Mouse (Mus musculus): ENCODE measurements at regions not wholly inside any gene's neighbourhood (a gene's known extent, or its start where the extent isn't known, plus 50 kb on each side); places are given as distances from the start of the nearest gene placed in this dataset.
"Not testable (repeated sequence)": the region's sequence is repeated elsewhere in the genome, so short reads cannot be mapped to it uniquely, and the experiment has no call there.

GRCm38 (mm10) chr1:23316288-23316687 is 81.3 kb downstream of the Ogfrl1 start:
- not testable (repeated sequence) for H3K4me2 ChIP-seq (replicated peaks; ENCODE audit: low read depth, low read length); H3K9me3 ChIP-seq (ENCODE audit: control insufficient read depth, low read depth, low read length); H3K9ac ChIP-seq (replicated peaks; ENCODE audit: low read depth, low read length); H3K27ac ChIP-seq (ENCODE audit: low read length); ATAC-seq (ENCODE audit: insufficient number of reproducible peaks, insufficient read depth, low FRiP score, low read depth); H3K27me3 ChIP-seq (ENCODE audit: control insufficient read depth, insufficient read depth, low read length); H3K36me3 ChIP-seq (ENCODE audit: control insufficient read depth, insufficient read depth, low read length); H3K4me1 ChIP-seq (ENCODE audit: control insufficient read depth, insufficient read depth, low read length); H3K4me3 ChIP-seq (ENCODE audit: low read depth, low read length)
- 91% methylated on average over 2 of the region's 2 CpGs for WGBS

- not testable (repeated sequence) for H3K27me3 ChIP-seq (ENCODE audit: control insufficient read depth, insufficient read depth, low read length); H3K9ac ChIP-seq (replicated peaks; ENCODE audit: low read depth, low read length); H3K27ac ChIP-seq (ENCODE audit: low read length); H3K4me3 ChIP-seq (ENCODE audit: low read depth, low read length); H3K9me3 ChIP-seq (ENCODE audit: control insufficient read depth, low read depth, low read length); H3K4me2 ChIP-seq (replicated peaks; ENCODE audit: low read depth, low read length); H3K36me3 ChIP-seq (ENCODE audit: control insufficient read depth, insufficient read depth, low read length); ATAC-seq (ENCODE audit: insufficient number of reproducible peaks, insufficient read depth, low FRiP score, low read depth); H3K4me1 ChIP-seq (ENCODE audit: control insufficient read depth, insufficient read depth, low read length)
- WGBS: 78% methylated on average over 2 of the region's 2 CpGs
Observed at GRCm38 (mm10) chr1:23314863-23315262, 82.7 kb downstream of the Ogfrl1 start.

GRCm38 (mm10) chr1:23292718-23293117 is 104.9 kb downstream of the Ogfrl1 start:
- no peaks in the 10 kb centered on the region for H3K9me3 ChIP-seq (ENCODE audit: control insufficient read depth, low read depth, low read length)
- H3K36me3 ChIP-seq (ENCODE audit: control insufficient read depth, insufficient read depth, low read length): no peaks in the 10 kb centered on the region
- H3K27me3 ChIP-seq (ENCODE audit: control insufficient read depth, insufficient read depth, low read length): no peaks in the 10 kb centered on the region
- H3K4me3 ChIP-seq (ENCODE audit: low read depth, low read length): no peak overlapping the region
- no peak overlapping the region for H3K9ac ChIP-seq (replicated peaks; ENCODE audit: low read depth, low read length)
- WGBS: 91% methylated on average over 1 of the region's 1 CpGs
- H3K4me1 ChIP-seq (ENCODE audit: control insufficient read depth, insufficient read depth, low read length): no peaks in the 10 kb centered on the region
- H3K4me2 ChIP-seq (replicated peaks; ENCODE audit: low read depth, low read length): no peak overlapping the region
- no peak for ATAC-seq (ENCODE audit: insufficient number of reproducible peaks, insufficient read depth, low FRiP score, low read depth)
- H3K27ac ChIP-seq (ENCODE audit: low read length): no peak overlapping the region

GRCm38 (mm10) chr1:23286741-23287140 is 110.8 kb downstream of the Ogfrl1 start:
- H3K4me3 ChIP-seq (ENCODE audit: low read depth, low read length): no peak overlapping the region
- no peak overlapping the region for H3K9ac ChIP-seq (replicated peaks; ENCODE audit: low read depth, low read length)
- no peaks in the 10 kb centered on the region for H3K4me1 ChIP-seq (ENCODE audit: control insufficient read depth, insufficient read depth, low read length)
- H3K9me3 ChIP-seq (ENCODE audit: control insufficient read depth, low read depth, low read length): no peaks in the 10 kb centered on the region
- no peaks in the 10 kb centered on the region for H3K36me3 ChIP-seq (ENCODE audit: control insufficient read depth, insufficient read depth, low read length)
- H3K4me2 ChIP-seq (replicated peaks; ENCODE audit: low read depth, low read length): no peak overlapping the region
- H3K27me3 ChIP-seq (ENCODE audit: control insufficient read depth, insufficient read depth, low read length): no peaks in the 10 kb centered on the region
- WGBS: 26% methylated on average over 4 of the region's 4 CpGs
- H3K27ac ChIP-seq (ENCODE audit: low read length): no peak overlapping the region
- ATAC-seq (ENCODE audit: insufficient number of reproducible peaks, insufficient read depth, low FRiP score, low read depth): peak; percentile 79; the same call in 1 of the 2 replicates

- no peak overlapping the region for H3K4me2 ChIP-seq (replicated peaks; ENCODE audit: low read depth, low read length)
- no peaks in the 10 kb centered on the region for H3K27me3 ChIP-seq (ENCODE audit: control insufficient read depth, insufficient read depth, low read length)
- no peaks in the 10 kb centered on the region for H3K4me1 ChIP-seq (ENCODE audit: control insufficient read depth, insufficient read depth, low read length)
- H3K27ac ChIP-seq (ENCODE audit: low read length): no peak overlapping the region
- H3K36me3 ChIP-seq (ENCODE audit: control insufficient read depth, insufficient read depth, low read length): no peaks in the 10 kb centered on the region
- no peaks in the 10 kb centered on the region for H3K9me3 ChIP-seq (ENCODE audit: control insufficient read depth, low read depth, low read length)
- H3K4me3 ChIP-seq (ENCODE audit: low read depth, low read length): no peak overlapping the region
- ATAC-seq (ENCODE audit: insufficient number of reproducible peaks, insufficient read depth, low FRiP score, low read depth): no peak
- 90% methylated on average over 4 of the region's 4 CpGs for WGBS
- no peak overlapping the region for H3K9ac ChIP-seq (replicated peaks; ENCODE audit: low read depth, low read length)
Observed at GRCm38 (mm10) chr1:23282870-23283219, 114.7 kb downstream of the Ogfrl1 start.

GRCm38 (mm10) chr1:23282215-23282869 is 115.2 kb downstream of the Ogfrl1 start:
- Histone ChIP-seq H3K9me3 (ENCODE audit: control insufficient read depth, low read depth, low read length) (no peaks in the 10 kb centered on the region), H3K27ac (ENCODE audit: low read length) (no peak overlapping the region), H3K4me1 (ENCODE audit: control insufficient read depth, insufficient read depth, low read length) (no peaks in the 10 kb centered on the region), H3K4me3 (ENCODE audit: low read depth, low read length) (no peak overlapping the region), H3K4me2 (replicated peaks; ENCODE audit: low read depth, low read length) (no peak overlapping the region), H3K36me3 (ENCODE audit: control insufficient read depth, insufficient read depth, low read length) (no peaks in the 10 kb centered on the region), H3K27me3 (ENCODE audit: control insufficient read depth, insufficient read depth, low read length) (no peaks in the 10 kb centered on the region), H3K9ac (replicated peaks; ENCODE audit: low read depth, low read length) (no peak overlapping the region)
- ATAC-seq (ENCODE audit: insufficient number of reproducible peaks, insufficient read depth, low FRiP score, low read depth): peak; percentile 85; the same call in 1 of the 2 replicates
- 87% methylated on average over 2 of the region's 2 CpGs for WGBS

- Histone ChIP-seq H3K27me3 (ENCODE audit: control insufficient read depth, insufficient read depth, low read length) (no peaks in the 10 kb centered on the region), H3K4me3 (ENCODE audit: low read depth, low read length) (no peak overlapping the region), H3K36me3 (ENCODE audit: control insufficient read depth, insufficient read depth, low read length) (no peaks in the 10 kb centered on the region), H3K27ac (ENCODE audit: low read length) (no peak overlapping the region), H3K9me3 (ENCODE audit: control insufficient read depth, low read depth, low read length) (no peaks in the 10 kb centered on the region), H3K9ac (replicated peaks; ENCODE audit: low read depth, low read length) (no peak overlapping the region), H3K4me1 (ENCODE audit: control insufficient read depth, insufficient read depth, low read length) (no peaks in the 10 kb centered on the region), H3K4me2 (replicated peaks; ENCODE audit: low read depth, low read length) (no peak overlapping the region)
- WGBS: 85% methylated on average over 2 of the region's 2 CpGs
- no peak for ATAC-seq (ENCODE audit: insufficient number of reproducible peaks, insufficient read depth, low FRiP score, low read depth)
Observed at GRCm38 (mm10) chr1:23279827-23280226, 117.7 kb downstream of the Ogfrl1 start.

GRCm38 (mm10) chr1:23272077-23272476 is 125.5 kb downstream of the Ogfrl1 start:
- no peak overlapping the region for H3K9ac ChIP-seq (replicated peaks; ENCODE audit: low read depth, low read length)
- H3K36me3 ChIP-seq (ENCODE audit: control insufficient read depth, insufficient read depth, low read length): no peaks in the 10 kb centered on the region
- WGBS: 22% methylated on average over 6 of the region's 6 CpGs
- no peak overlapping the region for H3K27ac ChIP-seq (ENCODE audit: low read length)
- H3K4me1 ChIP-seq (ENCODE audit: control insufficient read depth, insufficient read depth, low read length): peaks cover 11% of the 10 kb centered on the region; the same call in 1 of the 2 replicates
- no peaks in the 10 kb centered on the region for H3K9me3 ChIP-seq (ENCODE audit: control insufficient read depth, low read depth, low read length)
- no peak overlapping the region for H3K4me3 ChIP-seq (ENCODE audit: low read depth, low read length)
- ATAC-seq (ENCODE audit: insufficient number of reproducible peaks, insufficient read depth, low FRiP score, low read depth): no peak
- no peak overlapping the region for H3K4me2 ChIP-seq (replicated peaks; ENCODE audit: low read depth, low read length)
- no peaks in the 10 kb centered on the region for H3K27me3 ChIP-seq (ENCODE audit: control insufficient read depth, insufficient read depth, low read length)

Measured in stomach, embryonic 14.5 days (tissue).